8 mouse cellular contexts compared by ENCODE assay signal in genomic region chr15:101056225-101056624, GRCm38 (mm10). TPM values are rescaled to one million over a fixed set of nuclear protein-coding genes. Genes with fewer than 3 reads are reported as not detected.
DNase-seq lines count a peak whose midpoint lies in the region; ATAC-seq and TF ChIP-seq lines count a peak whose summit lies in the region.

No protein-coding gene starts in this region.

- H3K36me3 ChIP-seq in forebrain, embryonic 14.5 days (ENCODE audit: control insufficient read depth, insufficient read depth, low read length): no peaks in the 10 kb centered on the region
- H3K36me3 ChIP-seq in kidney, adult 2 months (ENCODE audit: control insufficient read depth, insufficient read depth, low read length): peaks cover 7% of the 10 kb centered on the region
- H3K36me3 ChIP-seq in liver, postnatal 0 days (replicated peaks; ENCODE audit: insufficient read depth, low read length): no peaks in the 10 kb centered on the region

- no peaks in the 10 kb centered on the region for H3K9me3 ChIP-seq in forebrain, embryonic 14.5 days (replicated peaks; ENCODE audit: control insufficient read depth, low read length)
- H3K9me3 ChIP-seq in liver, postnatal 0 days (ENCODE audit: low read length): no peaks in the 10 kb centered on the region

- peaks cover 8% of the 10 kb centered on the region for H3K4me1 ChIP-seq in forebrain, embryonic 14.5 days (ENCODE audit: control insufficient read depth, insufficient read depth, low read length)
- no peaks in the 10 kb centered on the region for H3K4me1 ChIP-seq in kidney, adult 2 months (ENCODE audit: control insufficient read depth, insufficient read depth, low read length)
- H3K4me1 ChIP-seq in liver, postnatal 0 days (ENCODE audit: insufficient read depth): no peaks in the 10 kb centered on the region

- peaks cover 38% of the 10 kb centered on the region for H3K27me3 ChIP-seq in forebrain, embryonic 14.5 days (replicated peaks; ENCODE audit: control insufficient read depth, insufficient read depth, low read length)
- H3K27me3 ChIP-seq in kidney, adult 2 months (replicated peaks; ENCODE audit: control insufficient read depth, insufficient read depth, low read length): no peaks in the 10 kb centered on the region
- peaks cover 41% of the 10 kb centered on the region for H3K27me3 ChIP-seq in liver, postnatal 0 days (ENCODE audit: insufficient read depth, low read length)

- TF ChIP-seq EP300 in liver, postnatal 0 days (IDR thresholded peaks at IDR 0.05; ENCODE audit: low read depth): no peak

- 45% methylated on average over 10 of the region's 10 CpGs for WGBS in forebrain, embryonic 14.5 days
- WGBS in kidney, adult 2 months: 40% methylated on average over 10 of the region's 10 CpGs
- 37% methylated on average over 10 of the region's 10 CpGs for WGBS in liver, postnatal 0 days (ENCODE audit: insufficient replicate concordance)

- TF ChIP-seq POLR2A in kidney, adult 2 months (IDR thresholded peaks at IDR 0.05; ENCODE audit: low read depth, low read length): no peak

- H3K4me2 ChIP-seq in forebrain, embryonic 14.5 days (ENCODE audit: low read length): no peak overlapping the region
- no peak overlapping the region for H3K4me2 ChIP-seq in liver, postnatal 0 days (ENCODE audit: low read depth, low read length)

- no peak overlapping the region for H3K9ac ChIP-seq in forebrain, embryonic 14.5 days (ENCODE audit: low read length)
- no peak overlapping the region for H3K9ac ChIP-seq in liver, postnatal 0 days (replicated peaks)

- TF ChIP-seq CTCF in kidney, adult 2 months (conservative IDR thresholded peaks at IDR 0.05; ENCODE audit: insufficient read depth, insufficient read length, low read depth, low read length): peak; percentile 60
- TF ChIP-seq CTCF in liver, postnatal 0 days (IDR thresholded peaks at IDR 0.05; ENCODE audit: low read depth): peak; percentile 62

- H3K4me3 ChIP-seq in forebrain, embryonic 14.5 days (ENCODE audit: low read depth, low read length): no peak overlapping the region
- no peak overlapping the region for H3K4me3 ChIP-seq in kidney, adult 2 months (ENCODE audit: insufficient read depth, low read depth, low read length)
- H3K4me3 ChIP-seq in liver, postnatal 0 days (ENCODE audit: low read depth, low read length): no peak overlapping the region

- intact Hi-C loops in gastrocnemius, postnatal 36 days (cut with DNase I): no loop called here

- peak; percentile 66 for ATAC-seq in forebrain, embryonic 14.5 days
- peak; percentile 58; the same call in 1 of the 2 replicates for ATAC-seq in liver, postnatal 0 days

- DNase-seq in gastrocnemius, adult 18-20 months (ENCODE audit: low spot score): peak; percentile 39
- no peak for DNase-seq in gastrocnemius, postnatal 36 days
- peak; percentile 28 for DNase-seq in T-cell, adult 2 months (ENCODE audit: low spot score)
- peak; percentile 82 for DNase-seq in forebrain, embryonic 14.5 days (ENCODE audit: low spot score)
- peak; percentile 68 for DNase-seq in kidney, adult 2 months
- peak; percentile 36 for DNase-seq in liver, postnatal 0 days
- DNase-seq in retina, adult 2 months (ENCODE audit: low read depth, low spot score): peak; percentile 36
- DNase-seq in urinary bladder, adult 18-20 months (ENCODE audit: low spot score in 2 of 2): no peak

- H3K27ac ChIP-seq in forebrain, embryonic 14.5 days (ENCODE audit: low read depth, low read length): no peak overlapping the region
- no peak overlapping the region for H3K27ac ChIP-seq in kidney, adult 2 months (ENCODE audit: insufficient read depth, low read depth, low read length)
- no peak overlapping the region for H3K27ac ChIP-seq in liver, postnatal 0 days (ENCODE audit: low read depth)

RNA-seq across cellular contexts. Expression of gene Gm47841, which starts 9.0 kb away (rescaled TPM):
- not detected for total RNA-seq in gastrocnemius, adult 18-20 months (2021)
- not detected for total RNA-seq in gastrocnemius, postnatal 36 days (2021)
- polyA plus RNA-seq in forebrain, embryonic 14.5 days (2014; fragmentation: Nextera tagmentation; extraction: Ambion mirVana): not detected in 2 replicates
- polyA plus RNA-seq in kidney, adult 2 months (2012; rRNA removed): 0.23 TPM in 1 of 2 replicates, not detected in the other
- not detected in 2 replicates for polyA plus RNA-seq in liver, postnatal 0 days (2015; fragmentation: Nextera tagmentation; extraction: Ambion mirVana)

RNA-seq across cellular contexts. Expression of gene Fignl2, which starts 22.1 kb away (rescaled TPM):
- total RNA-seq in gastrocnemius, adult 18-20 months (2021): under 1 TPM; 0.55 to 0.81 TPM
- total RNA-seq in gastrocnemius, postnatal 36 days (2021): under 1 TPM; 0.54 to 0.74 TPM
- 0.09 TPM in 1 of 2 replicates, not detected in the other for polyA plus RNA-seq in forebrain, embryonic 14.5 days (2014; fragmentation: Nextera tagmentation; extraction: Ambion mirVana)
- 8.6 and 9.6 TPM in 2 replicates for polyA plus RNA-seq in kidney, adult 2 months (2012; rRNA removed)
- polyA plus RNA-seq in liver, postnatal 0 days (2015; fragmentation: Nextera tagmentation; extraction: Ambion mirVana): 0.18 and 0.26 TPM in 2 replicates

RNA-seq across cellular contexts. Expression of gene Ankrd33, which starts 59.3 kb away (rescaled TPM):
- not detected for total RNA-seq in gastrocnemius, adult 18-20 months (2021)
- not detected for total RNA-seq in gastrocnemius, postnatal 36 days (2021)
- not detected in 2 replicates for polyA plus RNA-seq in forebrain, embryonic 14.5 days (2014; fragmentation: Nextera tagmentation; extraction: Ambion mirVana)
- not detected in 2 replicates for polyA plus RNA-seq in kidney, adult 2 months (2012; rRNA removed)
- not detected in 2 replicates for polyA plus RNA-seq in liver, postnatal 0 days (2015; fragmentation: Nextera tagmentation; extraction: Ambion mirVana)

Comparison
In these comparisons a context has a peak if more than half of its experiments do, and no peak if none do; other contexts are left out.
1. DNase-seq: peak in gastrocnemius, adult 18-20 months (single experiment), T-cell, adult 2 months (single experiment), forebrain, embryonic 14.5 days (single experiment), kidney, adult 2 months (single experiment), liver, postnatal 0 days (single experiment) and retina, adult 2 months (single experiment); none in gastrocnemius, postnatal 36 days (0 of 2) and urinary bladder, adult 18-20 months (0 of 2).